Mouse (Mus musculus): ENCODE measurements around the gene Vmn2r77.

DNA sequence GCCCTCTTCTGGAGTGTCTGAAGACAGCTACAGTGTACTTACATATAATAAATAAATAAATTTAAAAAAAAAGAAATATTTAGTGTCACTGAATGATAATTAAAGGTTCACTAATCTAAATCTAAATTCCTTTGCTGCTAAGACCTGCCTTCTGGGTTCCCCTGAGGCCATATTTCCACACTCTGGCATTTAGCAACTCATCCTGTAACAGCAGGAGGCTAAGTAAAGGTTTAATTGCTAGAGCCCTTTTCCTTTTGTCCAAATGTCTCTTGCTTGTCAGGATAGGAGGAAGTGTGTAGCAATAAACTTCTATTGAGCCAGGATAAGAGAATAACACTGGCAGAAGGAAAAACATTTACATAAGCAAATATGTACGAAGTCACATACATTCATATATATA lies 21.6 kb downstream of the Vmn2r77 start:
- no peak for TF ChIP-seq POLR2A (IDR thresholded peaks at IDR 0.05; ENCODE audit: borderline replicate concordance, extremely low read depth, low read depth, low read length)
- TF ChIP-seq CTCF (IDR thresholded peaks at IDR 0.05; ENCODE audit: insufficient read depth, low read length) = no peak

All from lung, adult 2 months (tissue).